Comparison of ENCODE assay signal across 9 mouse cellular contexts in the genomic region with DNA sequence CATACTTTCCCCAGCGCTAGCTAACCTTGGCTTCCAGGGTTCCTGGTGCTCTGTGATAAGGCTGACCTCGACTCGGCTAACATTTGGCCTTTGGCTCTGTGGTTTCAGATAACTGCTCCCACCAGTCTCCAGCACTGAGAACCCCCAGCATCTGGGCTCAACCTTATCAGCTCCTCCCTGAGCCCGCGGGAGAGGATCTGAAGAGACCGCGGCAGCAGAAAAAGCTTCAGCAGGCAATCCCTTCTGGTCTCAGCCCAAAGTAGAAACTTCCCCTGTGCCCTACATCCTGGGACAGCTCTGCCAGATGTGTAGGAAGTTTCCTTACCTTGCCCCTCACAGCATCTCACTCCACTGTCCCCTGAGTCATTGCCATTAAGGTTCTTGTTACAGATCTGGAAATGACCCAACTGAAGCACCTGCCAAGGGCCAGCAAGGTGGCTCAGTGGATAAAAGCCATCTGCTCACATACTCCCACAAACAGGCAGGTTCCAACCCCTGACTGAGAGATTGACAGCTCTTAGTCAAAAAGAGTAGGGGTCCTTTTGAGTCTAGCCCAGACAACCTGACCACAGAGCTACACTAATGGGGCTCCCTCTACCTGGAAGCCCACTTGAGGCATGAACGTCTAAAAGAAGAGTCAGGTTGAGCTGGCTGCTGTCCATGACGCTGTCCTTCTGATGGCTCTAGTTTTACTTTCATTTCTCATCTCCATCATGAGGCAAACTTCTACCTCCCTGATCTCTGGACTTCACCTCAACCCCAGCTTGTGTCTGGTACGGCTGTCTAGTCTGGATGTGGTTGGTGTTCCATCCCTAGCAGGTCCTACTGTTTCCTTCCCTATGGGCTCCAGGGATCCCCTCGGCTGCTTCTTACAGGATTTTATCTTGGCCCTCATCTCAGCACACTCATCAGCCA. TPM values are rescaled to one million over a fixed set of nuclear protein-coding genes. Genes with fewer than 3 reads are reported as not detected.
A peak's percentile ranks its signal among the peaks of the same experiment; 100 is the strongest.
DNase-seq lines count a peak whose midpoint lies in the region; ATAC-seq lines count a peak whose summit lies in the region.
"Had no signal": no experiment of that assay in that cellular context is flagged by ENCODE, and none has a peak within 500 bp of the region (broad histone marks: within the 10 kb centered on the region; RNA-seq: fewer than 3 reads in every experiment).

No protein-coding gene starts in this region.

- H3K27me3 ChIP-seq in heart, embryonic 10.5 days (ENCODE audit: insufficient read depth, poor library complexity, severe bottlenecking): no peaks in the 10 kb centered on the region
- H3K27me3 ChIP-seq: neural tube, embryonic 12.5 days had no signal

- H3K4me3 ChIP-seq in heart, embryonic 10.5 days: peak overlapping the region; percentile 39
- H3K4me3 ChIP-seq: neural tube, embryonic 12.5 days had no signal

- H3K27ac ChIP-seq in heart, embryonic 10.5 days: peak overlapping the region; percentile 69
- H3K27ac ChIP-seq: neural tube, embryonic 12.5 days had no signal

- ATAC-seq in CD4-positive, CD25-positive, alpha-beta regulatory T cell, adult 4 months: peak; percentile 59
- ATAC-seq in megakaryocyte-erythroid progenitor cell, adult 5-6 weeks (replicated peaks; ENCODE audit: low FRiP score, low TSS enrichment, poor library complexity, severe bottlenecking): peak; percentile 82

- WGBS in heart, embryonic 10.5 days: 17% methylated on average over 11 of the region's 11 CpGs

- H3K4me1 ChIP-seq in heart, embryonic 10.5 days: peaks cover 13% of the 10 kb centered on the region
- H3K4me1 ChIP-seq: neural tube, embryonic 12.5 days had no signal

- peak; percentile 93 for DNase-seq in heart, embryonic 10.5 days (ENCODE audit: low spot score)
- DNase-seq in heart, postnatal 10 days: no peak
- peak; percentile 58 to 73 for DNase-seq in cerebellum, postnatal 14 days
- no peak for DNase-seq in right cerebral cortex, postnatal 4 days
- DNase-seq in layer of hippocampus, adult 9-11 months: no peak
- no peak for DNase-seq in kidney, postnatal 4 days

- H3K36me3 ChIP-seq in heart, embryonic 10.5 days: no peaks in the 10 kb centered on the region
- H3K36me3 ChIP-seq: neural tube, embryonic 12.5 days had no signal

- no peaks in the 10 kb centered on the region for H3K9me3 ChIP-seq in heart, embryonic 10.5 days
- H3K9me3 ChIP-seq: neural tube, embryonic 12.5 days had no signal

- intact Hi-C loops in heart, postnatal 10 days (cut with DNase I): no loop called here

RNA-seq across cellular contexts. Expression of a gene that starts 12.4 kb away (rescaled TPM):
- polyA plus RNA-seq in heart, embryonic 10.5 days (2016; fragmentation: Nextera tagmentation; extraction: Ambion mirVana): 8.0 and 9.7 TPM in 2 replicates
- 10 to 100 TPM; 20.7 to 21.5 TPM for total RNA-seq in heart, postnatal 10 days (2021)
- polyA plus RNA-seq in CD4-positive, CD25-positive, alpha-beta regulatory T cell, adult 4 months (2017; shearing (Covaris generic)): 100 to 1,000 TPM; 189 to 215 TPM
- 53.4 and 71.4 TPM in 2 replicates for total RNA-seq in megakaryocyte-erythroid progenitor cell, adult 5-6 weeks (2014; fragmentation: Nextera tagmentation)
- total RNA-seq in megakaryocyte-erythroid progenitor cell, adult 5-6 weeks (2017): 60.1 and 64.0 TPM in 2 replicates

RNA-seq across cellular contexts. Expression of a gene that starts 39.3 kb away (rescaled TPM):
- 4.2 and 6.8 TPM in 2 replicates for polyA plus RNA-seq in heart, embryonic 10.5 days (2016; fragmentation: Nextera tagmentation; extraction: Ambion mirVana)
- 1 to 10 TPM; 3.1 to 3.3 TPM for total RNA-seq in heart, postnatal 10 days (2021)
- not detected for polyA plus RNA-seq in CD4-positive, CD25-positive, alpha-beta regulatory T cell, adult 4 months (2017; shearing (Covaris generic))
- total RNA-seq in megakaryocyte-erythroid progenitor cell, adult 5-6 weeks (2014; fragmentation: Nextera tagmentation): 0.74 and 1.4 TPM in 2 replicates
- 1.2 and 1.5 TPM in 2 replicates for total RNA-seq in megakaryocyte-erythroid progenitor cell, adult 5-6 weeks (2017)

RNA-seq across cellular contexts. Expression of a gene that starts 42.9 kb away (rescaled TPM):
- polyA plus RNA-seq in heart, embryonic 10.5 days (2016; fragmentation: Nextera tagmentation; extraction: Ambion mirVana): 11.9 and 13.4 TPM in 2 replicates
- total RNA-seq in heart, postnatal 10 days (2021): 1 to 10 TPM; 5.7 to 7.6 TPM
- under 1 TPM; 0.38 to 0.55 TPM for polyA plus RNA-seq in CD4-positive, CD25-positive, alpha-beta regulatory T cell, adult 4 months (2017; shearing (Covaris generic))
- total RNA-seq in megakaryocyte-erythroid progenitor cell, adult 5-6 weeks (2014; fragmentation: Nextera tagmentation): 6.9 and 7.3 TPM in 2 replicates
- 2.9 and 4.3 TPM in 2 replicates for total RNA-seq in megakaryocyte-erythroid progenitor cell, adult 5-6 weeks (2017)

Comparison
In these comparisons a context has a peak if more than half of its experiments do, and no peak if none do; other contexts are left out.
1. DNase-seq: peak in heart, embryonic 10.5 days (single experiment) and cerebellum, postnatal 14 days (2 of 2); none in heart, postnatal 10 days (0 of 2), right cerebral cortex, postnatal 4 days (single experiment), layer of hippocampus, adult 9-11 months (single experiment) and kidney, postnatal 4 days (0 of 2).